Mouse (Mus musculus) inflammation-experienced regulatory T-cells, adult 16 weeks (primary cell): ENCODE data around the gene Fam98a. TPM values are rescaled to one million over a fixed set of nuclear protein-coding genes. Genes with fewer than 3 reads are reported as not detected.

Experiments
- polyA plus RNA-seq: library from polyadenylated mRNA; unstranded; fragments of 100-300 nt; shearing (Covaris generic); gene quantifications from one replicate; pipeline ENCODE4 v1.2.1, GENCODE M21; 2017

The Fam98a gene
- polyA plus RNA-seq = 29.9 TPM

GRCm38 (mm10) chr17:75551512-75552400 is at the start of gene Fam98a:
Fam98a (minus strand) TSS chr17:75551946.

Other genes with a start within 250 kb of the Fam98a start
- gene Rasgrp3, start 116.0 kb downstream of the Fam98a start, polyA plus RNA-seq = 0.37 TPM